Mouse (Mus musculus): Measurements from ENCODE around the gene Oas3. TPM values are rescaled to one million over a fixed set of nuclear protein-coding genes. Genes with fewer than 3 reads are reported as not detected.

Oas3 gene
- total RNA-seq, 1 experiment from 2014 or later: 72.6 TPM

DNA sequence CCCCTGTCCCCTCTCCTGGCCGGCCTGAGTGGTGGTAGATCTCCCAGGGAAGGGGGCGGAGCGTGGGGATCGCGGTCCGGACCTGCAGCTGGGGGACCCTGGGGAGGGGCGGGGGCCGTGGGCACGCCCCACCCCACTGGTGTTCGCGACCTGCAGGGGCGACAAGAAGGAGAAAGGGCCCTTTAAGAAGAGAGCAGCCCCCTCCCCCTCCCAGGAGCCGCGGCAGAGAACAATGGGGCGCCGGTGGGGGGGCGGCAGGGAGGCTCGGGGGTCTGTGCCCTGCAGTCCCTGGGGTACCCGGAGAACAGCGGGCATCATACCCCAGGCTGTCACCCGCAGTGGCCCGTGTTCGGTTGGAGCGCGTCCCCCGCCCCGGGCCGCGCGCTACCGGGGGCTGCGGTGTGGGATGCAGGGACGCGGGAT lies 66.6 kb downstream of the Oas3 start:
- no peak for ATAC-seq (ENCODE audit: extremely low read depth, insufficient number of reproducible peaks, low FRiP score, poor library complexity, severe bottlenecking)

DNA sequence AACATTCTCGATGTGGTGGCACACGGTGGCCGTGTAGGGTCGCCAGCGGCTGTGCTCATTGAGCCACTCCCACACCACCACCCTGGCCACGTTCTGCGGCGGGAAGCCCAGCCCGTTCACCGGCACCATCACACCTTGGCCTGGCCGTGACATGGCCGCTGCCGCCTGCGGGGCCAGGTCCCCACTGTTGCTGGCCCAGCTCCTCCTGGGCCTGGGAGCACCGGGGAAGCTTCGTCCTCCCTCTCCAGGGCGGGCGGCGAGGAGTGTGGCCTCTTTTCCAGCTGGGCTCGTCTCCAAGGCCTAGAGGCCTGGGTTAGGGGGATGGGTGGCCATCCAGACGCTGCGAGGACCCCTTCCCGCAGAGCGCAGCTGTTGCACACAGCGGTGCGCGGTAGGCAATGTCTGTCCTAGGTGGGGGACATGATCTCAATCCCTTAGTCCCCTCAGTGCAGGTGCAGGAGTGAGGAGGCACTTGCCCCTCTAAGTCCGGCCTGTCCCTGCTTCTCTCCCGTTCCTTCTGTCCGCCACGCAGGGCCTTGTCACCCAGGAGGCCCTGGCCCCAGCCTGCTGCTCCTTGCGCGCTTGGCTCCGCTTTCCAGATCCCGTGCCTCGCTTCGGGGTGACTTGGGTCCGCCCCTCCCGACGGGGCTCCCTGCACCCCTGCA lies 67.2 kb downstream of the Oas3 start:
- ATAC-seq (ENCODE audit: extremely low read depth, insufficient number of reproducible peaks, low FRiP score, poor library complexity, severe bottlenecking): no peak

DNA sequence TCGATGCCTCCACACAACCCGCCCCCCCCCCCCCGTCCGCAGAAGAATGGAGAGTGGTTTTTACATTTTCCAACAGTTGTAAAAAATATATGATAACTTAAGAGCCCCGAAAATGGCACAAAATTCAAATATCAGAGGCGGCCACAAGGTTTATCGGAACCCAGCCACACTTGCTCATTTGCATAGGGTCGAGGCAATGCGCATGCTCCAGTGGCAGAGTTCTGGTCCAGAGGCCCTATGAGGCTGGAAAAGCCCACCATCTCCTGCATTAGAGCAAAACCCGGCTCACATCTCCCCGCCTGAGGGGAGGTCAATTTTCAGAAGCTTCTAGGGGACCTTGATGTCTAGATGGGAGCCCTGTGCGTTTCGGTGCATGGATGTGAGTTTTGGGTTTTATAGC lies 70.5 kb downstream of the Oas3 start:
- no peak for ATAC-seq (ENCODE audit: extremely low read depth, insufficient number of reproducible peaks, low FRiP score, poor library complexity, severe bottlenecking)

DNA sequence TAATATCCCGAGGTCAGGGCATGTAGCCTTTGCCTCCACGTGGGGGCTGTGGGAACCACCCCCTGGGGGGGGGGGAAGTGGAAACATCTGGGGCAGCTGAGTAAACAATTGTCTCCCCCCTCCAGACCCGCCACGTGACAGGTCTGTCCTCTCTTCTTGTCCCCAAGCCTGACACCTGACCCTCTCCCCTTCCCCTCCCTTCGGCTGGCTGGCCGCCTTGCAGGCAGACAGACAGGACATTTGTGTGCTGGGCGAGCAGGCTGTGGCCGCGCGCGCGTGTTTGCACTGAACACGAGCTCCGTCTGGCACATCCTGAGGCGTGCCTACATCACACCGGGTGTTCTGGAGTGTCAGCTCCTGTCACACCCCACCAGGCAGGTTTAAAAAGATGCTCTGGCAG lies 70.9 kb downstream of the Oas3 start:
- no peak for ATAC-seq (ENCODE audit: extremely low read depth, insufficient number of reproducible peaks, low FRiP score, poor library complexity, severe bottlenecking)

DNA sequence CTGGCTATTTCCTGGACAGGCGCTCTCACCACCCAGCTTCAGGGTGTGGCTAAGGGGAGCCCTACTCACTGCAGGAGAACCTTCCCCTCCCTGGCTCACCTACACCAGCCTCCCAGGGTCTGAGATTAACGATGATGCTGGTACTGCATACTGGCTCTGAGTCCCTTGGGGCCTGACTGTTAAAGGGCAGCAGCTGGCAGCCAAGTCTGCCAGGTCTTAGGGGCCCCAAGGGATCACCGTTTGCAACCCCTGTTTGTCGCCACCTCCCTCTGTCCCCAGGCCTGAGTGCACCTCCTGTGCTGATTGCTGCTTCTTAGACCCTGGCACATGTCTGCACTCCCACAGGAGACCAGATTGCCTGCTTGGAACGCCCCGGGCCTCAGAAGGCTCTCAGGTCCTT lies 73.0 kb downstream of the Oas3 start:
- peak; percentile 37; the same call in 1 of the 2 replicates for ATAC-seq (ENCODE audit: extremely low read depth, insufficient number of reproducible peaks, low FRiP score, poor library complexity, severe bottlenecking)

DNA sequence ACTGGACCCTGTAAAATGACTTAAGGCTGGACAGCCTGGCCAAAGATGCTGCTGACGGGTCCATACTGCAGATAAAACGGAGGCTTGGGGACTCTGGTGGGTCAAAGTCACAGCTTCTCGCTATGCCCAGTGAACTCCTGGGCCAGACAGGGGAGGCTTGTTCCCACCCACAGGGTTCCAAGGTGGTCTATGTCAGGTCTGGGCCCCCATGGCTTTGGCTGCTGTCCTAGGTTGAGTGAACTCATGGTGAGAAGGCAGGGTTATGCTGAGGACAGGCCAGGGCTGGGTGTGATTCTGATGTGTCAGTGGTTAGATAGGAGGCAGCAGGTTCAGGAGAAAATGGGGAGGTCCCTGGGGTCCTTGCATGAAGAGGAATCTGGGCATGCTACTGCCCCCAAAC lies 73.8 kb downstream of the Oas3 start:
- ATAC-seq (ENCODE audit: extremely low read depth, insufficient number of reproducible peaks, low FRiP score, poor library complexity, severe bottlenecking): no peak

Other genes starting within 250 kb of the Oas3 start
- gene Tpcn1, start 189.0 kb downstream of the Oas3 start, total RNA-seq (2017): 15.6 and 15.9 TPM in 2 replicates
- 0.47 TPM in 1 of 2 replicates, not detected in the other for gene Iqcd, start 188.6 kb downstream of the Oas3 start, total RNA-seq (2017)
- gene Rita1, start 165.1 kb downstream of the Oas3 start, total RNA-seq (2017): 0.81 and 3.6 TPM in 2 replicates
- 58.6 and 61.8 TPM in 2 replicates for gene Ddx54, start 164.9 kb downstream of the Oas3 start, total RNA-seq (2017)
- gene Cfap73, start 143.4 kb downstream of the Oas3 start, total RNA-seq (2017): not detected in 2 replicates
- gene Rasal1, start 128.8 kb downstream of the Oas3 start, total RNA-seq (2017): 4.5 and 5.4 TPM in 2 replicates
- gene Dtx1, start 65.7 kb downstream of the Oas3 start, total RNA-seq (2017): 30.0 and 36.0 TPM in 2 replicates
- gene Oas2, start 27.8 kb downstream of the Oas3 start, total RNA-seq (2017): 48.7 and 57.1 TPM in 2 replicates
- gene Oas1e, start 17.9 kb upstream of the Oas3 start, total RNA-seq (2017): 0.47 TPM in 1 of 2 replicates, not detected in the other
- gene Oas1c, start 34.9 kb upstream of the Oas3 start, total RNA-seq (2017): 10.2 and 20.1 TPM in 2 replicates
- not detected in 2 replicates for gene Oas1f, start 69.7 kb upstream of the Oas3 start, total RNA-seq (2017)
- not detected in 2 replicates for gene Oas1h, start 83.8 kb upstream of the Oas3 start, total RNA-seq (2017)
- gene Oas1g, start 110.0 kb upstream of the Oas3 start, total RNA-seq (2017): 5.8 and 6.5 TPM in 2 replicates
- gene Oas1a, start 129.9 kb upstream of the Oas3 start, total RNA-seq (2017): 27.4 and 30.1 TPM in 2 replicates
- gene Oas1d, start 136.9 kb upstream of the Oas3 start, total RNA-seq (2017): not detected in 2 replicates
- gene Rph3a, start 232.4 kb upstream of the Oas3 start, total RNA-seq (2017): not detected in 2 replicates

Measured in neutrophil, adult 5-6 weeks (primary cell).